Mouse (Mus musculus): ENCODE results near the gene Itm2b. TPM values are rescaled to one million over a fixed set of nuclear protein-coding genes. Genes with fewer than 3 reads are reported as not detected.

Itm2b gene
- polyA plus RNA-seq, 3 experiments from 2014 or later: 933 to 1,139 (median 1,095) TPM

GRCm38 (mm10) chr14:73394263-73395006 lies 9.3 kb upstream of the Itm2b start:
- no peak for ATAC-seq

- ATAC-seq: no peak
Measured at GRCm38 (mm10) chr14:73391457-73391856, 6.4 kb upstream of the Itm2b start.

- ATAC-seq: no peak
Measured at GRCm38 (mm10) chr14:73390196-73390595, 5.1 kb upstream of the Itm2b start.

- peak; percentile 48 for ATAC-seq
Measured at GRCm38 (mm10) chr14:73389059-73389458, 4.0 kb upstream of the Itm2b start.

GRCm38 (mm10) chr14:73388546-73388945 lies 3.5 kb upstream of the Itm2b start:
- no peak for ATAC-seq

- no peak for ATAC-seq
Measured at GRCm38 (mm10) chr14:73386493-73386892, 1.4 kb upstream of the Itm2b start.

GRCm38 (mm10) chr14:73385720-73386374 lies 758 bp upstream of the Itm2b start:
- no peak for ATAC-seq

- ATAC-seq: peak; percentile 51
Measured at GRCm38 (mm10) chr14:73384546-73384912, 560 bp downstream of the Itm2b start.

GRCm38 (mm10) chr14:73383746-73384145 lies 1.3 kb downstream of the Itm2b start:
- no peak for ATAC-seq

GRCm38 (mm10) chr14:73382699-73383098 lies 2.4 kb downstream of the Itm2b start:
- no peak for ATAC-seq

- ATAC-seq: no peak
Measured at GRCm38 (mm10) chr14:73381559-73381958, 3.5 kb downstream of the Itm2b start.

- peak; percentile 55 for ATAC-seq
Measured at GRCm38 (mm10) chr14:73377804-73378203, 7.3 kb downstream of the Itm2b start.

- ATAC-seq: no peak
Measured at GRCm38 (mm10) chr14:73376920-73377319, 8.2 kb downstream of the Itm2b start.

- ATAC-seq: no peak
Measured at GRCm38 (mm10) chr14:73375903-73376302, 9.2 kb downstream of the Itm2b start.

- no peak for ATAC-seq
Measured at GRCm38 (mm10) chr14:73375445-73375844, 9.6 kb downstream of the Itm2b start.

- no peak for ATAC-seq
Measured at GRCm38 (mm10) chr14:73374315-73374890, 10.7 kb downstream of the Itm2b start.

GRCm38 (mm10) chr14:73373606-73374005 lies 11.5 kb downstream of the Itm2b start:
- ATAC-seq: no peak

- ATAC-seq: no peak
Measured at GRCm38 (mm10) chr14:73372990-73373389, 12.1 kb downstream of the Itm2b start.

- ATAC-seq: no peak
Measured at GRCm38 (mm10) chr14:73371577-73371976, 13.5 kb downstream of the Itm2b start.

GRCm38 (mm10) chr14:73370695-73371372 lies 14.3 kb downstream of the Itm2b start:
- peak; percentile 59 for ATAC-seq

- peak; percentile 25 for ATAC-seq
Measured at GRCm38 (mm10) chr14:73370078-73370670, 14.9 kb downstream of the Itm2b start.

- no peak for ATAC-seq
Measured at GRCm38 (mm10) chr14:73369634-73370033, 15.5 kb downstream of the Itm2b start.

- ATAC-seq: no peak
Measured at GRCm38 (mm10) chr14:73368966-73369365, 16.1 kb downstream of the Itm2b start.
